Mouse (Mus musculus) heart, postnatal 25 days (tissue): ENCODE results near the gene Lrrc8e. TPM values are rescaled to one million over a fixed set of nuclear protein-coding genes. Genes with fewer than 3 reads are reported as not detected.
A peak's percentile ranks its signal among the peaks of the same experiment; 100 is the strongest.

ENCODE experiments used
- DNase-seq: peaks from one replicate; pipeline ENCODE4 v3.0.0; 2022; ENCODE audit warnings: low spot score
- intact Hi-C: fragments of 180-260 bp; cut with DNase I; formaldehyde crosslinking; loops from one replicate; pipeline ENCODE4 v1.15.1; 2025
- total RNA-seq, 2 experiments: library from RNA; stranded (reverse); gene quantifications; 2 replicates each; pipeline ENCODE4 v1.2.3; 2021

The Lrrc8e gene
- total RNA-seq, 2 experiments from 2014 or later, result 0.08 to 0.34 TPM

DNA sequence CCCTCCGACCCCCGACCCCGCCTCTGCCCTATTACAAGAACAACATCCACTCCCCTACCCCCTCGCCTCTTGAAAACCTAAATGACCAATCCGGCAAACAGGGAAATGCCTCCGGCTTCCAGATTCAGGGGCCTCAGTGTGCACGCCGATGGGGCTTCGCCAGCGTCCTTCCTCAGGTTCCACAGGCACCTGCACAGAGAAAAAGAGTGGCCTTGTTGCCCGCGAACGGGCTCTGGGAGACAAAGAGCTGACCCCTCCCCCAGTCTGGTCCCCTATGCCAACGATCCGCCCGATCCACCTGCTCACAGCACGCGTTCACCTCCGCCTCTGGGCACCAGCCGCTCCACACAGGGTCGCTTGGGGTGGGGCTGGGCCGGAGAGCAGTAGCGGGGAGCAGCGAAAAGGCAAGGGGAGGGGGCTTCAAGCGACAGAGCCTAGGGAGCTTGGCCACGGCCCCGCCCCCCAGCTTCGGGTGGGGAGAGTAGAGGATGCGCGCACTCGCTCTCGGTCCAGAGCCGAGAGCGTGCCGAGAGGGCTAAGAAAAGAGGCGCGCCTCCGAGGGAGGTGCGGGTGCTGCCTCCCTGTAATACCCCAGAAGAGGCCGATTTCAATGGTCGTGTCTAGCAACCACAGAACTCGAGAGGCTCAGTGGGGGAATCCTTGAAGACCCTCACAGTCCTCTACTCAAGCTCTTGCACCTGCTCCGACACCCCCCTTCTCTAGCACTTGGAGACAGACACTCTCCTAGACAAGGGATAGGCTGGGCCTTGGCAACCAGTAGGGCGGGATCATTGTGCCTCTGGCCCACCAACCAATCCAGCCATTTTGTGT, 9.6 kb upstream of the Lrrc8e start, which contains the start of gene Prr36:
Gene Prr36 (minus strand): TSS at position 669 of the 831 bp plus-strand sequence.
- no peak for DNase-seq

DNA sequence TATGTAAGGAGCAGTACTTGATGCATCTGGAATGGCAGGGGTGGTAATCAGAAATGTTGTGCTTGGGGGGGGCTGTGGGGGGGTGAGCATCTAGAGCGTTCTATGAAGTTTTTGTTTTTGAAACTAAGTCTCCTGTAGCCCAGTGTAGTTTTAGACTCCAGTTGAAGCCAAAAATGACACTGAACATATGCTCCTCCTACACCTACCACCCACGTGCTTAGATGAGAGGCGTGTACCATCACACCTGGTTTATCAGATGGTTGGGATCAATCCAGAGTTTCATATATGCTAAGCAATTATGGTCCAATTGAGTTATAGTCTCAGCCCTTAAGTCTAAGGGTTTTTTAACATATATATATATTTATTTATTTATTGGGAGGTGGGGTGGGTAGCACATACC, 7.0 kb upstream of the Lrrc8e start:
- intact Hi-C loops, result no loop called here
- DNase-seq, result no peak

More for the DNA sequence above, 9.6 kb upstream of the Lrrc8e start, which contains the start of gene Prr36:
- intact Hi-C loops, result no loop called here

DNA sequence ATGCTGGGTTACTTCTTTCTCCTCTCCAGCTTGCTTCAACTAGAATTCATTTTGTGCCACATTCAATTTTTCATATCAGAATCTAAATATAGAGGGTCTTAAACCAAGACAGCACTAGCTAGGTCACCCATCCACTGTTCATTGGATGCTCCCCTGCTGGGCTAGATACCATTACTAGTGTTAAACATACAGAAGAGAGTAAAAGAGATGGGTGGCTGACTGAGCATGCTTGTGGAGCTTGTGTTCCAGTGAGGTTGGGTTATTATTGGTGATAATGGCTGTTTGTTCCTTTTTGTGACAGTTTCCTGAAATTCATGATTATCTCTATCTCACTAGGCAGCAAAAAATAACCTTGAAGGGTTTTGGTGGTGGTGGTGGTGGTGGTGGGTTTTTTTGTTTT, 4.6 kb upstream of the Lrrc8e start:
- no peak for DNase-seq
- intact Hi-C loops, result no loop called here

DNA sequence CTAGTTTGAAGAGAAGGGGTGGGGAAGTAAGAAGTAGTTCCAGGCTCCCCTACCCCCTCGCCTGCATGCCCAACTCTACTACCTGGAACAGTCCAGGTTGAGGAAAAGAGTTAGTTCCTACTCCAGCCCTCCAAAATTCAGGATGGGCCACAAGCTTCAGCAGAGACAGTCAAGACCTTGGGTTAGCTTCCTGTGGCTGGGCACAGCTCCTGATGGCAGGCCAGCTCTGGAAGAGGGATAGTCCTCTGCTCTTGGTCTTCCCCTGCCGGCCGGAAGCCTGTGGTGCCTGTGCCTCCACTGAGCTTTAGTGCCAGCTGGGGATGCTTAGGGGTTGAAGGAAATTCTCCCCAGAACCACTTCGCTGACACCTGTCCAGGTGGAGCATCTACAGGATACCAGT, 304 bp upstream of the Lrrc8e start:
- intact Hi-C loops, result no loop called here
- no peak for DNase-seq

DNA sequence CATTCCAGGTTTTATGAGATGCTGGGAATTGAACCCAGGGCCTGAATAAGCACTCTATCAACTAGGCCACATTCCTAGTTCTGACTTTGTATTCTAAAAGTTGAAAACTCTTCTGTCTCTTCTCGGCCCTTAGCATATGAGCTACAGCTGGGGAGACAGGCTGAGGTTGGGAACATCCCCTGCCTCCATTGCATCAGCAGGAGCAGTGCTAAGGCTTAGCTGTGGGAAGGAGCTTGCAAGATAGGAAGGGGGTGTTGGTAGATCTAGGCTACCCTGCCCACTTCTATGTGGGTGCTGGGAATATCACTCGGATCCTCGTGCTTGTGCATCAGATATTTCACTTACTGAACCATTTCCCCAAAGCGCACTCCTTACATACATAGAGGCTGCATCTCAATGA, 1.3 kb downstream of the Lrrc8e start:
- intact Hi-C loops, result no loop called here
- no peak for DNase-seq

DNA sequence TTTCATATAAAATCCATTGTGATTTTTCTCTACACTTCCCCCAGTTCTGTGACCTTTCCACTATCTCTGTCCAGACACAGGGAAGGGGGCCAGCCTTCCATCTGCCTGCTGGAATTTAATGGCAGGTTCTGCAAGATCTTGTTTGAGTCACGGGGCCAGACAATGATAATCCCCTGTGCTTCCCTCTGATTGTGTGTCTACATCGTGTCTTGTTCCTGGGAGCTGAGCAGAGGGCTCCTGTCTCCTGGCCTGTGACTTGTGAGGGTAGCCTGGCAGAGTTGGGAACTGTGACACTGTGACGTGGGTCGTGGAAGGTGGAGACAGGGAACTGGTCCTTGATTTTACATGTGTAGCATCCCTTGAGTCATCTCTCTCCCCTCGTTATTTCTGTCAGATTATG, 3.2 kb downstream of the Lrrc8e start:
- no peak for DNase-seq
- intact Hi-C loops, result no loop called here

DNA sequence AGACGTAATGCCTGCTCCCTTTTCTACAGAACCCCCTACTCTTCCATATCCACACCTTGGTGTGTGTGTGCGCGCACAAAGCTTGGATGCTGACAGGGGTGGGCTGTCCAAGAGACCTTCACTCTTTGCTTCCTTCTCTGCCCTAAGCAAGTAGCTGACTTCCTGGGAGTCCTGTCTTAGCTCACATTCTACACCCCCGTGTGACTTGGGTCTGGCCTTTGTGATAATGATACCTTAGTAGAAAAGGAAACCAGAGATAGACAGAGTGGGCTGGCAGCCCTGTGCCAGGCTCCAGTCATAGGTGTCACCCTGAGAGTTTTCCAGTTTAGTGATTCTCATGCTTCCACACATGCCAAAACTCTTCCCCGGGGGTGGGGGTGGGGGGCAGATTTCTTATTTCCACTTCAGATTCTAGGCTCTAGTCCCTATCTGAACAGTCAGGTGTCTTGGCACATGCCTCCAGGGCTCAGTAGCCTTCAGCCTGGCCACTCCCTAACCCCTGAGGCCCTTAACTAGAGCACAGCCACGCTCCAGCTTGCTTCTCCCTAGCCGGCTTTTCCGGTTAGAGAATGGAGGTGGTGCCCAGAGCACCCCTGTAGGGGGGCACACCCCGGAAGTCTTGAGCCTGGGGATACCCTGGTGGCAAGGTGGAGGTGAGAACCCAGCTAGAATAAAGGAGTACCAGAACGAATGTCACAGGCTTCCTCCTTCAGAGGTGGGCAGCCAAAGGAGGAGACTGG, 4.2 kb downstream of the Lrrc8e start:
- intact Hi-C loops, result no loop called here
- no peak for DNase-seq

DNA sequence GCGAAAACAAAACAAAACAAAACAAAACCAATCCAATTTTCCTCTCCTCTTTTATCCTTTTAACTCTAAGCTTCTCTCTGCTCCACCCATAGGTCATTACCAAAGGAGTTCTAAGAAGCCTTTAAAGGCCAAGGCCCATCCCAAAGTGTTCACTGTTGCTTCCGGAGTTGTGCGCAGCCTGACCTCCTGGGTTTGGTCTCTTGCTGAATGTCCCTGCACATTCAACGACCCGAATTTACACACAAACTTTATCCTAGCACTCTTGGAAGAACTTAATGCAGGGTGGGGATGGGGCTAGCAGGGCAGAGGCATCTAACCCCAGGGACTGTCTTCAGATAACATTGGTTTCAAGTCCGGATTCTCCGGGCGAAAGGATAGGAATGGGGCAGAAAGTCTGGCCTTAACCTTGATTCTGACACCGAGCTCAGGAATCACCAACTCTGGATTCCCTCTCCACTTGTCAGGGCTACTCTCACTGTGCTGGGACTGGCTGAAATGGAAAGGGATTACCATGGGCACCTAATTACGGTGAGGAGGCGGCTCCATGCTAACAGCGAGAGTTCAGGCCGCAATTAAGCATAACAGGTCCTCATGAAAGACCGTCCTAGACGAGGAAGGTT, 11.3 kb downstream of the Lrrc8e start:
- intact Hi-C loops, result loop anchor here (2.0 to 5.0 kb wide), 2 partner anchors 15 to 254 kb away; partner anchors contain the start of genes Cers4 and Snapc2
- no peak for DNase-seq

DNA sequence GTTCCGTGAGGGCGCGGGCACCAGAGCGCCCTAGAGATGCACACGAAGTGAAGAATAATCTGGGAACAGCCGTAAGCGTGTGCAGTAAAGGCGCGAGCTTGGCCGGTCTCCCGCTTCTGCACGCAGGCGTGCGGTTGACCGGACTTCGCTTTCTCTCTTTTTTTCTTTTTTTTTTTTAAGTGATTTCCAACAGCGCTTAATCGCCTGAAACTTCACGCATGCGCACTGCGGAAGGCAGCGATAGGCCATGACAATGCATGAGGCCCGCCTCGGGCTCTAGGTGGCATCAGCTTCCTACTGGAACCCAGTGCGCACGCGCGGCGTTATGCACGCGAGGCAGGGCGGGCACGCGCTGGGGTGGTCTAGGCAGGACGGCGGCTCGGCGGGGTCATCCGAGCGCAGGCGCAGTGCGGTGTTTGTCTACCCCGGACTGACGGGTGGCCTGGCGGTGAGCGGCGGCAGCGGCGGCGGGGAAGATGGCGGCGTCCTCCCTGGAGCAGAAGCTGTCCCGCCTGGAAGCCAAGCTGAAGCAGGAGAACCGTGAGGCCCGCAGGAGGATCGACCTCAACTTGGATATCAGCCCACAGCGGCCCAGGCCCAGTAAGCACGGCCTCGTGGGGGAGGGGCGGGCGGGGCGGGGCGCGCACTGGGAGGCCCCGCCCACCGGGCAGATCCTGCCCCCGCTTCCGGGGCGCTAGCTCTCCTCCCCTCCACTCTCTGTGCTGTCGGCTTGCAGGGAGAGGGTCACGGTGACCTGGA, 12.0 kb downstream of the Lrrc8e start, which contains the start of the genes Map2k7 and Gm49320:
Gene Map2k7 (plus strand): TSS at position 307 of the 759 bp plus-strand sequence.
Gene Gm49320 (plus strand): TSS at position 432 of the 759 bp plus-strand sequence.
- peak; percentile 100 for DNase-seq
- intact Hi-C loops, result loop anchor here (2.0 to 5.0 kb wide), 2 partner anchors 14 to 254 kb away; partner anchors contain the start of genes Cers4 and Snapc2

DNA sequence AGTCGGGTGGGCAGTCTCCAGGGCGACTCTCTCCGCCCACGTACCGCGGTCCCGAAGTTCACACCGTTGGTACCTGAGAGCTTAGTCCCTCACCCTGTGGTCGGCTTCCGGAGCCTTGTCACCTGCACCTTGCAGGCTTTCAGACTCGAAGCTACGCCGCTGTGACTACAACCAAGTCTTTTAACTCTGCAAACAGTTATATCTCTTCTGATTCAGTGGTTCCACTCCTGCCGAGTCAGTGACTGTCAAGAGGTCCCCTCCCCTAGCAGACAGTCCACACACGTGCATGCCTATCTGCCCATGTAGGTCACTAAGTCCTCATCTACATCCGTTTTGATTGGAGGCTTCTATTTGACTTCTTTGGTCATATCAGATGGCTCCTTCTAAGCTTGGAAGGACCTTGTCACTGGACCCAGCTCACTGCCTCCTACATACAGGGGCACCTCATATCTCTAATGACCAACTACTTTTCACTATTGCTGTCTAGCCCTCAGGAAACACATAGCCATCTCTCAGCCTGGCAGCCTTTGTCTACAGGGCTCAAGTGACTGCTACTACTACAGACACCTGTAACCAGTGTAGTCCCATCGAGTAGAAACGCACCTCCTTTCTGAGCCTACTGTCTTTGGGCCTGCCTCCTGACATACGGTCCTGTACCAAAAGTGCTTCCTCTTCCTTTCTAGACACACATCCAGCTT, 12.7 kb downstream of the Lrrc8e start:
- intact Hi-C loops, result loop anchor here (2.0 to 5.0 kb wide), 2 partner anchors 13 to 253 kb away; partner anchors contain the start of genes Cers4 and Snapc2
- no peak for DNase-seq

DNA sequence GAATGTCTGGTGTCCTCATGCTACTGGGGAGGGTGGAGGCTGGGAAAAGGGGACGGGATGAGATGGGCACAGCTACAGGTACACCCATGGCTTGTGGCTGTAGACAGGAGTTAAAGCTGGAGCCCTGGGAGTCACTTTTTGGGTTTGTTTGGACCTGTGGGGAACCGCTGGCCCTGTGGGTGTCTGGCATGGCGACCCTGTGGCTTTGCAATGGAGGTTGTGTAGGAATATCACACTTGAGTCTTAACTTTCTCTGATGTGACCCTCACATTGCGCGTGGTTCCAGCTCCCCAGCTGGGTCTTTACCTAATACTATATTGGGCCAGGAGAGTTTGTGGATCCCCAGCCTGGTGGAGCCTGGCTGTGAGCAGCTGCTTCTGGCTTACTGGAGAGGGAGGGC, 18.4 kb downstream of the Lrrc8e start:
- DNase-seq, result no peak
- intact Hi-C loops, result no loop called here

DNA sequence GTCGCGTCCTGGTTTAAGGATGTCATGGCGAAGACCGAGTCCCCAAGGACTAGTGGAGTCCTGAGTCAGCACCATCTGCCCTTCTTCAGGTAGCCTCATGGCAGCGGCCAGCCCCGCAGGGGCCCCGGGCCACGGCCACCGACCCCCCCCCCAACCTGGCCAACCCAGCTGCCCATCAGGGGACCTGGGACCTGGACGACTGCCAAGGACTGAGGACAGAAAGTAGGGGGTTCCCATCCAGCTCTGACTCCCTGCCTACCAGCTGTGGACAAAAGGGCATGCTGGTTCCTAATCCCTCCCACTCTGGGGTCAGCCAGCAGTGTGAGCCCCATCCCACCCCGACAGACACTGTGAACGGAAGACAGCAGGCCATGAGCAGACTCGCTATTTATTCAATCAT, 19.1 kb downstream of the Lrrc8e start:
- DNase-seq, result no peak
- intact Hi-C loops, result no loop called here

DNA sequence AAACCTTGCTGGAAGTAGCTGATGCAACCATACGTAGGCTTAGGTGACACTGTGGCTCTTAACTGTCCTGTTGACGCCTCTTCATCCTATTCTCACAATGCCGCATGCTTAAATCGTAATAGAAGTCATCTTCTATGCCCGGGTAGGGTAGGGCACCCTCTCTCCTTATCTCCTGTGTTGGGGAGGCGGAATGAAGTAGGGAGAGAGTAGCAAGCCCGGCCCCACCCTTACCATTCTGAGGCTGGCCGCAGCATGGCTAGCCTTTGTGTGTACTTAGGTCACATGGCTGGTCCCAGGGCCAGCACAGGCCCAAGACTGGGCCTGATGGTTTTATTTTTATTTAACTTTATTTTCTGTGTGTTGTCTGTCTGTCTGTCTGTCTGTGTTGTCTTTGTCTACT, 20.6 kb downstream of the Lrrc8e start:
- intact Hi-C loops, result no loop called here
- DNase-seq, result no peak

DNA sequence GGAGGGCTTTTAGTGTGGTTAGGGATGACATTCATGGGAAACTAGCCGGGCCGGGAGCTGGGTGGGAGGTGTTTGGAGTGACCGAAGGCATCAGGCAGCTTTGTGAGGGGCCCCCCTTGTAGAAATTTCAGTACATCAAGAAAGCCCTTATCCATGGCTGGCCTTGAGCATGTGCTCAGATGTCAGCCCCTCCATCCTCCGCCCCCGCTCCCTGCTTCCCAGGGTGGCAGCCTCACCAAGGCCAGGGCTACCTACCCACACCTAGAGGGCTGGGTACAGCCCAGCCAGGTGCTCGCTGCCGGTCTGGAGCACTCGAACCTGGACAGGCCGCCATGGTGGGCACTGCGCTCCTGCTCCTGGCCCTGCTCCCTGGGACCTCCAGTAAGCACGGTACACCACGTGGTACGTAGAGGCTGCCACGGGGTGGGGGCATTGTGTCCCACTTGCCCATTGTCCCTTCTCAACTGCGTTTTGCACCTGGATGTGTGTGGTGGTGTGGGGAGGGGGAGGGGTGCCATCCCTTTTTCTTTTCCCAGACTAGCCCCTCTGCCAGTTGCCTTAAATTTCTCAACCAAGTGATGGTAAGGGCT, 21.4 kb downstream of the Lrrc8e start, which contains the start of gene Tgfbr3l:
Gene Tgfbr3l (plus strand): TSS at position 264 of the 590 bp plus-strand sequence.
- intact Hi-C loops, result no loop called here
- no peak for DNase-seq

DNA sequence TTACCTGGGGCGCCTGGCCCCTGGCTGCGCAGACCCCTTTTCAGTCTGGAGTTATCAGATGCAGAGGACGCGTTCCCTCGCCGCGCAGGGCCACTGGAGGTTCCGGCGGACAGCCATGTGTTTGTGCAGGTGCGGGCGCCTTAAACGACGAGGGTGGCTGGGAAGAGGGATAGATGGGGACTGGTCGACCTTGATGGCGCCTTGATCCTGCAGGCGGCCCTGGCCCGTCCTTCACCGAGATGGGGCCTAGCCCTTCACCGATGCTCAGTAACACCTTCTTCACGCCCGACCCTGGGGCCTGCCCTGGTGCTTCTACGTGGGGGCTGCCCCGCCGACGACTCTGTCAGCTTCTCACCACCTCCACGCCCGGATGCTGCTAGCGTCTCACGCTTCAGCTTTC, 22.6 kb downstream of the Lrrc8e start:
- intact Hi-C loops, result no loop called here
- no peak for DNase-seq

DNA sequence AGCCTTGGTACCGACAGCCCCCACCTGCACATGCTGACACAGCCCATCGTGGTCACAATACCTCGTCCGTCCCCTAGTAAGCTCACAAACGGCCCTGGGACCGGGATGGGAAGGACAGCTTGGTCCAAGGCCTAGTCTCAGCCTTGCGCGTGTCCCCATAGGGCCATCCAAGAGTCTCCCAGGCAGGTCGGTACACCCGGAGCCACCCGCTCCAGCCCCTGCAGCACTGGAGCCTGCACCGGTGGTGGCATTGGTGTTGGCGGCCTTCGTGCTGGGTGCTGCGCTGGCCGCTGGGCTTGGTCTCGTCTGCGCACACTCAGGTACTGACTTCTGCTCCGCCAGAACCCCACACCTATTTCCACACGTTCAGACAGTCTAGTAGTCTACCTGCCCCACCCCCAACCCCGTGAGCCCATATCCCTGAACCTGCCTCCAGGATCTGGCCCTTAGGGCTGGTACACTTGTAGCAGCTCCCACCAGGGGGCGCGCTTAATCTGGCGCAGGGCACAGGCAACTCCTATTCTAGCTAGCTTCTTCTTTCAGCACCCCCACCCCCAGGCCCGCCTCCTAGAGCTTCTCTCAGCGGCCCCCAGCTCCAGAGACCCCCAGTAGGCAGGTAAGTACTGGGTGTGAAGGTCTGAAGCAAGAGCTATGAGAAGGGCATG, 23.8 kb downstream of the Lrrc8e start:
- intact Hi-C loops, result loop anchor here (2.0 to 10.0 kb wide), 4 partner anchors 72 to 424 kb away; no protein-coding TSS in a partner anchor
- DNase-seq, result peak; percentile 56

DNA sequence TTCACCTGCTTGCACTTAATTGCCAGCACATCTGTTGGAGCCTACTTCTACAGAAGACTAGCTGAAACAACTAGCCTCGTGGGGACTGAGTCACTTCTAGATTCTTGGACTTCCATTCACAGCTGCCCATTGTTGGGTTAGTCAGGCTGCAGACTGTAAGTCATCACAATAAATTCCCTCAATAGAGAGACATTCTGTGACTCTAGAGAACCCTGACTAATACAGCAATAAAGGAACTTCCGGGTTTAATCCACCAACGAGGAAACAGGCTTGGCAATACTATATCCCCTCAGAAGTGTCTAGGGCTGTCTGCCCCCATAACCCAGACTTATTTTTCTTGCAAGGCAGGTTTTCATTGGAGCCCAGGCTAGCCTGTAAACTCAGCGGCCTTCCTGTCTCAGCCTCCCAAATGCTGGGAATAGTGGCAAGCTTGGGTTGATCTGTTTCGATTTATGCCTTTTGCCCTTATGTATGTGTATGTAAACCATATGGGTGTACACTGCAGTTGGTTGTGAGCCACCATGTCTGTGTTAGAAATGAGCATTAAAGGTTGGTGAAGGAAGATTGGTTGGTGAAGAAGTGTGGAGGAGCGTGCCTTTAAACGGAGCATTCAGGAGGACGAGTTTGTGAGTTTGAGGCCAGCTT, 25.6 kb downstream of the Lrrc8e start:
- intact Hi-C loops, result loop anchor here (2.0 to 10.0 kb wide), 4 partner anchors 13 to 423 kb away; partner anchors contain the start of genes Gm49320 and Map2k7
- DNase-seq, result no peak
